Mouse (Mus musculus) heart, adult 2 months (tissue): ENCODE data around the gene Cdh4. TPM values are rescaled to one million over a fixed set of nuclear protein-coding genes. Genes with fewer than 3 reads are reported as not detected.

ENCODE experiments used
- DNase-seq, 2 experiments: peaks; one replicate each; pipeline ENCODE4 v3.0.0; 2021
- H3K27ac ChIP-seq: fragments of 200-600 bp; 2 replicates; pipeline ENCODE4 v1.8.1; 2022
- H3K27me3 ChIP-seq: fragments of 200-500 bp; 2 replicates; pipeline ENCODE4 v1.6.1; 2012; ENCODE audit warnings: mild to moderate bottlenecking, low read length, inconsistent platforms, mixed read lengths; ENCODE audit not compliant: control insufficient read depth, insufficient read depth
- H3K36me3 ChIP-seq: fragments of 200-500 bp; 2 replicates; pipeline ENCODE4 v1.6.1; 2012; ENCODE audit warnings: low read length, inconsistent platforms; ENCODE audit not compliant: control insufficient read depth, insufficient read depth
- H3K4me1 ChIP-seq: fragments of 200-500 bp; 2 replicates; pipeline ENCODE4 v1.6.1; 2011; ENCODE audit warnings: low read length; ENCODE audit not compliant: control insufficient read depth, insufficient read depth
- H3K4me3 ChIP-seq: fragments of 200-600 bp; 2 replicates; pipeline ENCODE4 v1.8.1; 2022
- H3K79me2 ChIP-seq: fragments of 200-500 bp; replicated peaks from 2 replicates; pipeline ENCODE4 v1.6.1; 2012; ENCODE audit warnings: mild to moderate bottlenecking, inconsistent platforms, low read length, moderate library complexity, mixed read lengths; ENCODE audit not compliant: control insufficient read depth, insufficient read depth
- H3K9ac ChIP-seq: fragments of 200-500 bp; 2 replicates; pipeline ENCODE4 v1.6.1; 2012; ENCODE audit warnings: low read depth, mild to moderate bottlenecking, control low read depth, inconsistent platforms, low read length, mixed read lengths
- CTCF ChIP-seq: fragments of 200-600 bp; IDR thresholded peaks from 2 replicates; pipeline ENCODE4 v1.8.1; 2022; ENCODE audit warnings: antibody characterized with exemption, mild to moderate bottlenecking, moderate library complexity
- EP300 ChIP-seq: fragments of 200-500 bp; IDR thresholded peaks from 2 replicates; pipeline ENCODE4 v1.6.1; 2011; ENCODE audit warnings: low read depth, low read length, control low read depth; ENCODE audit not compliant: insufficient read depth
- POLR2A ChIP-seq: fragments of 200-500 bp; IDR thresholded peaks from 2 replicates; pipeline ENCODE4 v1.6.1; 2011; ENCODE audit warnings: mild to moderate bottlenecking, low read depth, low read length, control low read depth; ENCODE audit not compliant: insufficient read depth
- WGBS: fragments of 180-500 bp; shearing (Covaris S2); methylation state at CpG from one replicate; pipeline ENCODE4 v1.1.7; 2018; 5-methylcytosine and 5-hydroxymethylcytosine counted together
- intact Hi-C: fragments of 180-260 bp; cut with DNase I; formaldehyde crosslinking; loops from one replicate; pipeline ENCODE4 v1.15.1; 2025
- polyA plus RNA-seq: library from polyadenylated mRNA; depleted of rRNA; stranded (reverse); fragments of >200 nt; gene quantifications from 2 replicates; pipeline ENCODE4 v1.2.3, GENCODE M21; 2012
- total RNA-seq, 2 experiments: library from RNA; stranded (reverse); gene quantifications; 2 replicates each; pipeline ENCODE4 v1.2.3; 2021

Gene Cdh4
- total and polyA plus RNA-seq, 3 experiments: 0.90 to 1.2 (median 0.93) TPM

DNA sequence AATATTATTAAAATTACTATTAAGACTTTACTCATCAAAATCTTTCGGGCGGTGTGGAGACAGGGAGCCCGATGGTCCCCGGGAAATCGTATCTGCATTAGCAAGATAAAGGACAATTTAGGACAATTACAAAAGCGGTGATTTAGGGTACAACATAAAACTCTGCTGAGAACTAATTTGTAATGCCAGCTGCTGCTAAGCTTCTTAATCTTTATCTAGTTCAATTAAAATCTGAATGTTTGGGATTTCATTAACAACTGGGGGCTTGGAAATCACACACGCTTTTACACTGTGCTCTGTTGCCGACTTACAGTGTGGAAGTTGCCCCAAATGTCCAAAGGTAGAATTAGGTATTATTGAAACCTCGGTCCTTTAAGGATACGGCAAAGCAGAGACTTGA lies 39.1 kb downstream of the Cdh4 start:
- no peaks in the 10 kb centered on the region for H3K79me2 ChIP-seq
- DNase-seq: no peak
- TF ChIP-seq POLR2A (no peak), CTCF (no peak), EP300 (no peak)
- H3K27me3 ChIP-seq: no peaks in the 10 kb centered on the region
- no peak overlapping the region for H3K4me3 ChIP-seq
- H3K27ac ChIP-seq: no peak overlapping the region
- WGBS: 86% methylated on average over 10 of the region's 10 CpGs
- H3K4me1 ChIP-seq: no peaks in the 10 kb centered on the region
- intact Hi-C loops: no loop called here
- H3K36me3 ChIP-seq: no peaks in the 10 kb centered on the region
- no peak overlapping the region for H3K9ac ChIP-seq

DNA sequence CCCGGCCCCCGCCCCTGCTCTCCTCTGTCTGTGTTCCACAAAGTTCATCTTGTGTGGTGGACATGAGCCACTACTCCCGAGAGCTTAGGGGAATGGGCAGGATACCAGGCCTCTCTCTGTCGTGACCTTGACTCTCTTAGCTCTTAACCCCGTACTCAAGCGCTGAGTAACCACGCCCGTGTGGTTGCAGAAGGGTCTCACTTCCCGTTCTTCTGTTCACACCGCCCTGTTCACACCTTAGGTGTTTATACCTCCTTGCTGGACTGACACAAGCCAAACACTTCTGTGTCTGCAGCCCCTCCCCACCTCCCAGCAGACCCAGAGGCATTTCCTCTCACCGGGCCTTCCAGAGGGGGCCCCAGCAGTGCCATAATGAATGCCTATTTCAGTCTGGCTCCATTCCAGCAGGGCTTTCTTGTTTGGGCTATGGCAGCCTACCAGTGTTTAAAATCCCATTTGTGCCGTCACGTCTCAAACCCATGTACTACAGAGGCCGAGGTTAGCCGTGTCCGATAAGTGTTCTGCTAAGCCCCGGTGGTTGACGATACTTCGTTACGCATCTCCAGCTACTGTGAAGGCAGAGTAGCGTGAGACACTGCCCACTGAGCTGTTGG lies 46.4 kb downstream of the Cdh4 start:
- DNase-seq: no peak
- 85% methylated on average over 21 of the region's 21 CpGs for WGBS
- no peaks in the 10 kb centered on the region for H3K4me1 ChIP-seq
- TF ChIP-seq CTCF: no peak
- TF ChIP-seq POLR2A: no peak
- no peak for TF ChIP-seq EP300
- no peaks in the 10 kb centered on the region for H3K36me3 ChIP-seq
- H3K9ac ChIP-seq: no peak overlapping the region
- no peak overlapping the region for H3K4me3 ChIP-seq
- no peaks in the 10 kb centered on the region for H3K79me2 ChIP-seq
- H3K27ac ChIP-seq: no peak overlapping the region
- no peaks in the 10 kb centered on the region for H3K27me3 ChIP-seq
- intact Hi-C loops: no loop called here

DNA sequence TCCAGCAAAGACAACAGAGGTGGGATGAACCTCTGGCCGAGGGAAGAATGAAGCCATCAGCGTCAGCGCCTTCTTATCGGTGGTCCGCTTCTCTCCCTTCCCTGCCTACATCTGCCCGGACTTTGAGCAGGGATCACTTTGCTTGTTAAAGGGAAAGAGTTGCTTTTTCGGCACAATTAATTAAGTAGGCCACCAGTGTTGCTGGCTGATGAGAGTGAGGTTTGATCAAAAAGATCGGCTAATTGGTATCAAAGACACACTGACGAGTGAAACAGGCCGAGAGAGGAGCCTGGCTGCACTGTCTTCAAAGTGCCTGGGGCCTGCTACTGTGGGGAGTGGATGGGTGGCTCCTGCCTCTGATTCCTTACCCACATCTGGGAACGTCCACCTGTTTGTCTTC lies 49.7 kb downstream of the Cdh4 start:
- 65% methylated on average over 11 of the region's 11 CpGs for WGBS
- Histone ChIP-seq H3K79me2 (no peaks in the 10 kb centered on the region), H3K9ac (no peak overlapping the region), H3K36me3 (no peaks in the 10 kb centered on the region), H3K4me3 (no peak overlapping the region), H3K27me3 (no peaks in the 10 kb centered on the region), H3K4me1 (no peaks in the 10 kb centered on the region; the same call in 1 of the 2 replicates), H3K27ac (no peak overlapping the region)
- DNase-seq: no peak
- TF ChIP-seq CTCF: no peak
- TF ChIP-seq POLR2A: no peak
- no peak for TF ChIP-seq EP300
- intact Hi-C loops: no loop called here

- Histone ChIP-seq H3K9ac (no peak overlapping the region), H3K4me1 (no peaks in the 10 kb centered on the region; the same call in 1 of the 2 replicates), H3K79me2 (no peaks in the 10 kb centered on the region), H3K4me3 (no peak overlapping the region), H3K27me3 (no peaks in the 10 kb centered on the region), H3K36me3 (no peaks in the 10 kb centered on the region), H3K27ac (peak overlapping the region; percentile 40)
- DNase-seq: peak; percentile 18 to 35
- intact Hi-C loops: no loop called here
- no peak for TF ChIP-seq CTCF
- no peak for TF ChIP-seq POLR2A
- no peak for TF ChIP-seq EP300
- WGBS: 89% methylated on average over 1 of the region's 1 CpGs
Measured at GRCm38 (mm10) chr2:179494276-179494675, 52.0 kb downstream of the Cdh4 start.

DNA sequence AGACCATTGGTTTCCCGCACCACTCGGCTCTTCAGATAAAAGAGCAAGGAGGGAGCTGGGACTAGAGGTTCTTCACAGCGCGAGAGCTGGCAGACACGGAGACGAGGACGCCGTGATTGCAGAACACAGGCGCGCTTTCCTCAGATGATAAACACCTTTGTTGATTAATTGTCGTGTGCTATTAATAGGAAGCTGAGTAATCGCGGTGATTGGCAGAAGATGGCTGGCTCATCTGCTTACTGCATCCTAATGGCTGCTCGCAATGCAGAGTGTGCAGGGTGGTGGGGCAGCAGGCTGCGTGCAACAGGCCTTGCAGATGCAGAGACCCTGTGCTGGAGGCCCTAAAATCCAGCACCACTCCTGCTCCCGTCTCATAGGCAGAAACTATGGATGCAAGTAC lies 68.2 kb downstream of the Cdh4 start:
- H3K27me3 ChIP-seq: no peaks in the 10 kb centered on the region
- H3K79me2 ChIP-seq: no peaks in the 10 kb centered on the region
- no peaks in the 10 kb centered on the region for H3K36me3 ChIP-seq
- no peak overlapping the region for H3K4me3 ChIP-seq
- intact Hi-C loops: no loop called here
- 84% methylated on average over 16 of the region's 16 CpGs for WGBS
- no peak overlapping the region for H3K27ac ChIP-seq
- no peak overlapping the region for H3K9ac ChIP-seq
- no peaks in the 10 kb centered on the region for H3K4me1 ChIP-seq
- DNase-seq: no peak
- TF ChIP-seq POLR2A (no peak), CTCF (no peak), EP300 (no peak)

DNA sequence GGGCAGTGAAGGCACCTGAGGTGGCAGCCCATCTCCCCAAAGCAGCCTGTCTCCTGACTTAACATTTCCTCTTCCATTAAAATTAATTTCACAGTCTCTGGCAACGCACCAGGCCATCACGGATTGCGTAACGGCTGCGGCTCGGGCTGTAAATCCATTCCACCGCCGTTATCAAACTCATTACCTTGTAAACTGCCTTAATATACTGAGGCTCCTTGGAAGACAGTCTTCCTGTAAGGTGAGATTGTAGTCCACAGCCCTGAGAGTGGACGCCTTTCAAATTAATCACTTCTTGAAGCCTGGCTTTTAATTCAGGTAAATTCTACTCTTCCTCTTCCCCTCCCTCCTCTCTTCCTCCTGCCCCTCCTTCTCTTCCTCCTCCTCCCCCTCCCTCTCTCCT lies 74.3 kb downstream of the Cdh4 start:
- Histone ChIP-seq H3K79me2 (no peaks in the 10 kb centered on the region), H3K4me1 (no peaks in the 10 kb centered on the region), H3K27me3 (no peaks in the 10 kb centered on the region), H3K27ac (no peak overlapping the region), H3K9ac (no peak overlapping the region), H3K4me3 (no peak overlapping the region), H3K36me3 (no peaks in the 10 kb centered on the region)
- WGBS: 92% methylated on average over 9 of the region's 9 CpGs
- DNase-seq: no peak
- TF ChIP-seq POLR2A (no peak), EP300 (no peak), CTCF (no peak)
- intact Hi-C loops: no loop called here
